Mouse (Mus musculus) heart, adult 2 months (tissue): ENCODE results near the gene Cacnb3.

Experiments
- CTCF ChIP-seq: fragments of 200-600 bp; IDR thresholded peaks from 2 replicates; pipeline ENCODE4 v1.8.1; 2022; ENCODE audit warnings: antibody characterized with exemption, mild to moderate bottlenecking, moderate library complexity
- EP300 ChIP-seq: fragments of 200-500 bp; IDR thresholded peaks from 2 replicates; pipeline ENCODE4 v1.6.1; 2011; ENCODE audit warnings: low read depth, low read length, control low read depth; ENCODE audit not compliant: insufficient read depth

GRCm38 (mm10) chr15:98606051-98606536 lies 24.5 kb upstream of the Cacnb3 start:
- TF ChIP-seq EP300 (peak; percentile 94), CTCF (no peak)
